Mouse (Mus musculus): ENCODE data around the gene Mlxip. TPM values are rescaled to one million over a fixed set of nuclear protein-coding genes. Genes with fewer than 3 reads are reported as not detected.

The Mlxip gene
- polyA plus RNA-seq, 1 experiment from 2014 or later, result 3.9 TPM

DNA sequence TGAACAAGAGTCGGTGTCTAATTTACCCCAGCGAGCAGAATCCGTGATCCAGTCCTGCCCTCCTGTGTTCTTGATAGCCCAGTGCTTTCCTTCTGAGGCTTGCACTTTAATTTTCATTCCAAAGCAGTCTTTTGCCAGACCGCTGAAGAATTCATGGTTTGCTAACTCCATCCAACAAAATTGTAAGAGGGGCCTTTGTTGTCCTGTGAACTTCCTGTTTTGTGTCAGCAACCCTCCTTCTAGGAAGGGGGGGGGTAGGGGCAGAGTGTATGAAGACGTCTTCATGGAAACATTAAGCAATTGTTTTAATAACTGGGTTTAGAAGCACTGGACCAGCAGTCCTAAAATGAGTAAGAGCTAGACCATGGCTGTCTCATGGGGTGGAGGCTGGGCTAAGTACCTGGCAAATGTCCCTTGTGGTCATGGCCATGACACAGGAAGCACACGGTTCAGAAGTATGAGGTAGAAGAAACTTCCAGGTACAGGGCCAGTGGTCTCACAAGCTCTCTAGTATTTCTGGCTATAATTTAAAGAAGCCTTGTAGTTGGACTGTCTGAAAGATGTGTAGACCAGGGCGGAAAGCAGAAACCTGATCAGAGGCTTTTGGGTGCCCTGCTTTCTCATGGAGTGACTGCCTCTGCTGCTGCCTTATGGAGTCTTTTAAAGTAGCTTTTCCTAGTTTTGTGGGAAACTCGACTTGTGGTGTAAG is 41.6 kb downstream of the Mlxip start:
- no peaks in the 10 kb centered on the region for H3K36me3 ChIP-seq (ENCODE audit: control insufficient read depth, insufficient read depth)
- no peak overlapping the region for H3K27ac ChIP-seq (ENCODE audit: low read length)
- no peaks in the 10 kb centered on the region for H3K27me3 ChIP-seq (ENCODE audit: control insufficient read depth, insufficient read depth, low read depth, low read length)
- H3K4me2 ChIP-seq (ENCODE audit: low read depth, low read length), result no peak overlapping the region
- no peaks in the 10 kb centered on the region for H3K9me3 ChIP-seq (replicated peaks; ENCODE audit: control insufficient read depth, low read length)
- WGBS (ENCODE audit: insufficient replicate concordance), result 41% methylated on average over 8 of the region's 8 CpGs
- no peak overlapping the region for H3K4me3 ChIP-seq (ENCODE audit: low read depth, low read length)
- H3K9ac ChIP-seq (ENCODE audit: low read depth, low read length), result no peak overlapping the region
- H3K4me1 ChIP-seq (ENCODE audit: control insufficient read depth, low read depth, low read length), result peaks cover 4% of the 10 kb centered on the region; the same call in 1 of the 2 replicates
- no peak for ATAC-seq (ENCODE audit: low read depth)

DNA sequence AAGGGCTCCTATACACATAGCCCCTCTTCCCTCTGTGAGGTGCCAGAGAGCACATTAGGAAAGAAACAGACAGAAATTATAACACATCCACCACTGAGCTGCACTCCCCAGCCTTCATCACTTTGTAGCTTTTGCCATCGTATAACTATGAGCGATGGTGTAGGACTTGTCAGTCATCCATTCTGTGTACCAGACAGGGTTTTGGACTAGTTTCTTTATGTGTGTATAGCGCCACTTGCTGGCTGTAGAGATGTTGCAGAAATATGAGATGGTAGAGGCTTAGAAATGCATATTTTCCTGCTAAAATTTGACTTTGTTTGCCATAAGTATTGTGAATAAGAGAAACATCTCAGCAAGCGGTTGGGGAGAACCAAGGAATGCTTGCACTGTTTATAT is 42.2 kb downstream of the Mlxip start:
- H3K9ac ChIP-seq (ENCODE audit: low read depth, low read length), result no peak overlapping the region
- no peak overlapping the region for H3K4me2 ChIP-seq (ENCODE audit: low read depth, low read length)
- H3K27ac ChIP-seq (ENCODE audit: low read length), result no peak overlapping the region
- ATAC-seq (ENCODE audit: low read depth), result no peak
- no peaks in the 10 kb centered on the region for H3K36me3 ChIP-seq (ENCODE audit: control insufficient read depth, insufficient read depth)
- no peaks in the 10 kb centered on the region for H3K27me3 ChIP-seq (ENCODE audit: control insufficient read depth, insufficient read depth, low read depth, low read length)
- peaks cover 4% of the 10 kb centered on the region; the same call in 1 of the 2 replicates for H3K4me1 ChIP-seq (ENCODE audit: control insufficient read depth, low read depth, low read length)
- 28% methylated on average over 4 of the region's 4 CpGs for WGBS (ENCODE audit: insufficient replicate concordance)
- H3K4me3 ChIP-seq (ENCODE audit: low read depth, low read length), result no peak overlapping the region
- no peaks in the 10 kb centered on the region for H3K9me3 ChIP-seq (replicated peaks; ENCODE audit: control insufficient read depth, low read length)

DNA sequence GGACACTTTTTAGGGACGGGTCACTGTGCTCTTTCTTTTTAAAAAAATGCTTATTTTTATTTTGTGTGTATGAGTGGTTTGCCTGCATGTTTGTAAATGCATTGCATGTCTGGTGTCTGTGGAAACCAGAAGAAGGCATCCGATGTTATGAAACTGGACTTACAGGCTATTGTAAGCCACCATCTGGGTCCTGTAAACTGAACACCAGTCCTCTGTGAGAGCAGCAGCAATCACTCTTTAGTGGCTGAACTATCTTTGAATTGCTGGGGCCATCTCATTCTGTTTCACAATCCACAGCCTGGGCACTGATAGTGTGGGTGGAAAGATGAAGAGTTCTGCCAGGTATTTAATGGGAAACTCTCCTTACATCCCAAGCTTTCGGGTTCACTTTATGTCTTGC is 43.8 kb downstream of the Mlxip start:
- ATAC-seq (ENCODE audit: low read depth), result no peak
- peaks cover 4% of the 10 kb centered on the region; the same call in 1 of the 2 replicates for H3K4me1 ChIP-seq (ENCODE audit: control insufficient read depth, low read depth, low read length)
- no peak overlapping the region for H3K4me2 ChIP-seq (ENCODE audit: low read depth, low read length)
- no peak overlapping the region for H3K9ac ChIP-seq (ENCODE audit: low read depth, low read length)
- H3K27me3 ChIP-seq (ENCODE audit: control insufficient read depth, insufficient read depth, low read depth, low read length), result no peaks in the 10 kb centered on the region
- H3K36me3 ChIP-seq (ENCODE audit: control insufficient read depth, insufficient read depth), result no peaks in the 10 kb centered on the region
- no peak overlapping the region for H3K4me3 ChIP-seq (ENCODE audit: low read depth, low read length)
- H3K9me3 ChIP-seq (replicated peaks; ENCODE audit: control insufficient read depth, low read length), result no peaks in the 10 kb centered on the region
- WGBS (ENCODE audit: insufficient replicate concordance), result 70% methylated on average over 3 of the region's 3 CpGs
- no peak overlapping the region for H3K27ac ChIP-seq (ENCODE audit: low read length)

DNA sequence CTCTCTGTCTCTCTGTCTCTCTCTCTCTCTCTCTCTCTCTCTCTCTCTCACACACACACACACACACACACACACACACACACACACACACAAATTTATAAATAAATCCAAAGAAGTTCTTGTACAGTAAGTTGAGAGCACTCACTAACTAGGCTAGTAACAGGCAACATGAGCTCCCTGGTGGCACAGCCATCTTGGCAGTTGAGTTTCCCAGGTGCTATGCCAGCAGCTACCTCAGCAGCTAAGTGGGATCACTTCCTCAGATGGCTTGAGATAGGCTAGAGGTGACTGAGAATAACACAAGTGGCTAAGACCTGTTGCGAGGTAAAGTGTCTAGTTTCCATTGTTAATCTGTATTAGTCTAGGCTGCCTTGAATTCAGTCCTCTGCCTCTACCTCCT is 44.7 kb downstream of the Mlxip start:
- Histone ChIP-seq H3K4me1 (ENCODE audit: control insufficient read depth, low read depth, low read length) (peaks cover 4% of the 10 kb centered on the region; the same call in 1 of the 2 replicates), H3K4me2 (ENCODE audit: low read depth, low read length) (no peak overlapping the region), H3K27ac (ENCODE audit: low read length) (no peak overlapping the region), H3K4me3 (ENCODE audit: low read depth, low read length) (no peak overlapping the region), H3K9me3 (replicated peaks; ENCODE audit: control insufficient read depth, low read length) (no peaks in the 10 kb centered on the region), H3K36me3 (ENCODE audit: control insufficient read depth, insufficient read depth) (no peaks in the 10 kb centered on the region), H3K27me3 (ENCODE audit: control insufficient read depth, insufficient read depth, low read depth, low read length) (no peaks in the 10 kb centered on the region), H3K9ac (ENCODE audit: low read depth, low read length) (no peak overlapping the region)
- WGBS (ENCODE audit: insufficient replicate concordance), result 81% methylated on average over 1 of the region's 1 CpGs
- ATAC-seq (ENCODE audit: low read depth), result no peak

DNA sequence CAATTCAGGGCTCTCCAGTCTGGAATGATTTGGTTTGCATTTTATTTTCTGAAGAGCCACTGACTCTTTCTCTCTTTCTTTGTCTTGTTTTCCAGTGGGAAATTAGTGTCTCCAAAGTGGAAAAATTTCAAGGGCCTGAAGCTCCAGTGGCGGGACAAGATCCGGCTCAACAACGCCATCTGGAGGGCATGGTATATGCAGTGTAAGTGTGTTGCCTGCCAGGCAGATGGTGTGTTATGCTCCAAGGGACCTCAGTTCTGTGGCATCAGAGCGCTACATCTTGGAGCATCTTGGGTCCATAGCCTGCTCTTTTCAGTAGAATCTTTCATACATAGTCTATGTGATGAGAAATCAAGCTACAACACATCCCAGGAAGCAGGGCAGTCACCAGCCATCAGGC is 45.3 kb downstream of the Mlxip start:
- Histone ChIP-seq H3K4me3 (ENCODE audit: low read depth, low read length) (no peak overlapping the region), H3K27ac (ENCODE audit: low read length) (no peak overlapping the region), H3K36me3 (ENCODE audit: control insufficient read depth, insufficient read depth) (no peaks in the 10 kb centered on the region), H3K4me1 (ENCODE audit: control insufficient read depth, low read depth, low read length) (peaks cover 4% of the 10 kb centered on the region; the same call in 1 of the 2 replicates), H3K4me2 (ENCODE audit: low read depth, low read length) (no peak overlapping the region), H3K27me3 (ENCODE audit: control insufficient read depth, insufficient read depth, low read depth, low read length) (no peaks in the 10 kb centered on the region), H3K9ac (ENCODE audit: low read depth, low read length) (no peak overlapping the region), H3K9me3 (replicated peaks; ENCODE audit: control insufficient read depth, low read length) (no peaks in the 10 kb centered on the region)
- ATAC-seq (ENCODE audit: low read depth), result no peak
- WGBS (ENCODE audit: insufficient replicate concordance), result 78% methylated on average over 4 of the region's 4 CpGs

DNA sequence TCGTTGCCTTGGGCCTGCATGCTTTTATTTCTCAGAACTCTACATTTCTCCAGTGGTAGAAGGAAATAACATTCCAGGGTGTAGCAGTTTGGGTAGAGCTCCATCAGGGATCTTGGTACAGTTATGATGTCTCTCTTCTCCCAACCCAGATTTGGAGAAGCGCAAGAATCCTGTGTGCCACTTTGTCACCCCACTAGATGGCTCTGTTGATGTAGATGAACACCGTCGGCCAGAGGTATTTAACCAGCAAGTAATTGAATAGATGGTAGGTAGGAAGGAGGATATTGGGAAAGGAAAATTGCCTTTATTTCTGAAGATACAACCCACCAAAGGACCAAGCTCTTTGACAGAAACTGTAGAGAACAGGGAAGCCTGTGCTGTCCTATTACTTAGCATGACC is 46.1 kb downstream of the Mlxip start:
- Histone ChIP-seq H3K9me3 (replicated peaks; ENCODE audit: control insufficient read depth, low read length) (no peaks in the 10 kb centered on the region), H3K36me3 (ENCODE audit: control insufficient read depth, insufficient read depth) (no peaks in the 10 kb centered on the region), H3K4me3 (ENCODE audit: low read depth, low read length) (no peak overlapping the region), H3K27ac (ENCODE audit: low read length) (no peak overlapping the region), H3K4me1 (ENCODE audit: control insufficient read depth, low read depth, low read length) (peaks cover 4% of the 10 kb centered on the region; the same call in 1 of the 2 replicates), H3K4me2 (ENCODE audit: low read depth, low read length) (no peak overlapping the region), H3K27me3 (ENCODE audit: control insufficient read depth, insufficient read depth, low read depth, low read length) (no peaks in the 10 kb centered on the region), H3K9ac (ENCODE audit: low read depth, low read length) (no peak overlapping the region)
- 67% methylated on average over 4 of the region's 4 CpGs for WGBS (ENCODE audit: insufficient replicate concordance)
- ATAC-seq (ENCODE audit: low read depth), result no peak

DNA sequence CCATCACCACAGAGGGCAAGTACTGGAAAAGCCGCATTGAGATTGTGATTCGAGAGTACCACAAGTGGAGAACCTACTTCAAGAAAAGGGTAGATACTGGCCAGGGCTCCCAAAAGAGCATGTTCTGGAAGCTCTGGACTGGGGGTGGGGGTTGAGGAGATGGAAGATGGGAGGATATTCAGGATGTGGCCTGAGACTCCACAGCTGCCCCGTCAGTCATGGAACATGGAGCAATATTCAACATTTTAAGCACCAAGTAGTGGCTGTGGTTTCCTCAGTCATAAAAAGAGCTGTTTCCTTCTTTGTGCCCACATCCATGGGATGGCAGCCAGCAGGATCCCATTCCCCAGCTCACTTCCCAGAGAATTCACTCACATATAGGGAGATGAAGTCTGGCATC is 47.7 kb downstream of the Mlxip start:
- H3K9ac ChIP-seq (ENCODE audit: low read depth, low read length), result no peak overlapping the region
- ATAC-seq (ENCODE audit: low read depth), result no peak
- H3K4me2 ChIP-seq (ENCODE audit: low read depth, low read length), result no peak overlapping the region
- no peaks in the 10 kb centered on the region for H3K9me3 ChIP-seq (replicated peaks; ENCODE audit: control insufficient read depth, low read length)
- no peak overlapping the region for H3K4me3 ChIP-seq (ENCODE audit: low read depth, low read length)
- 69% methylated on average over 3 of the region's 3 CpGs for WGBS (ENCODE audit: insufficient replicate concordance)
- H3K27me3 ChIP-seq (ENCODE audit: control insufficient read depth, insufficient read depth, low read depth, low read length), result no peaks in the 10 kb centered on the region
- no peak overlapping the region for H3K27ac ChIP-seq (ENCODE audit: low read length)
- no peaks in the 10 kb centered on the region for H3K36me3 ChIP-seq (ENCODE audit: control insufficient read depth, insufficient read depth)
- no peaks in the 10 kb centered on the region for H3K4me1 ChIP-seq (ENCODE audit: control insufficient read depth, low read depth, low read length)

DNA sequence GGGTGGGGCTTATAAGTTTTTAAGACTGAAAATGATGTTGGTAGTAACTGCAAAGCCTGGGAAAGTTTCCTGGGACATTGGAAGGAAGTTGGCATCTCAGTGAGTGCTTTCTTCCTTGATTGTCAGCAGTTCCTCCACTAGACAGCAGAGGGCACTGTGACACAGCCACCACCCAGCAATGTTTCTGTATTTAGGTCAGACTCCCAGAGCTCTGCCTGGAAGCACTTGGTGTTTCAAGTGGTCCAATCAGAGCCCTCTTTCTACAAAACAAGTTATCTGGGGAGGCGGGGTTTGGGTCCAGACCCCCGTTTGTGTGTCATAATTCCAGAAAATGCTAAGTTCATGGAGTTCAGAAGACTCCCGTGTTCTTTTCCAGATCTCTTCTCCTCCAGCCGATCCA is 49.5 kb downstream of the Mlxip start:
- no peak overlapping the region for H3K4me3 ChIP-seq (ENCODE audit: low read depth, low read length)
- H3K27me3 ChIP-seq (ENCODE audit: control insufficient read depth, insufficient read depth, low read depth, low read length), result no peaks in the 10 kb centered on the region
- no peak overlapping the region for H3K27ac ChIP-seq (ENCODE audit: low read length)
- H3K4me1 ChIP-seq (ENCODE audit: control insufficient read depth, low read depth, low read length), result no peaks in the 10 kb centered on the region
- WGBS (ENCODE audit: insufficient replicate concordance), result 46% methylated on average over 4 of the region's 4 CpGs
- H3K9ac ChIP-seq (ENCODE audit: low read depth, low read length), result no peak overlapping the region
- no peaks in the 10 kb centered on the region for H3K36me3 ChIP-seq (ENCODE audit: control insufficient read depth, insufficient read depth)
- ATAC-seq (ENCODE audit: low read depth), result no peak
- no peak overlapping the region for H3K4me2 ChIP-seq (ENCODE audit: low read depth, low read length)
- no peaks in the 10 kb centered on the region for H3K9me3 ChIP-seq (replicated peaks; ENCODE audit: control insufficient read depth, low read length)

DNA sequence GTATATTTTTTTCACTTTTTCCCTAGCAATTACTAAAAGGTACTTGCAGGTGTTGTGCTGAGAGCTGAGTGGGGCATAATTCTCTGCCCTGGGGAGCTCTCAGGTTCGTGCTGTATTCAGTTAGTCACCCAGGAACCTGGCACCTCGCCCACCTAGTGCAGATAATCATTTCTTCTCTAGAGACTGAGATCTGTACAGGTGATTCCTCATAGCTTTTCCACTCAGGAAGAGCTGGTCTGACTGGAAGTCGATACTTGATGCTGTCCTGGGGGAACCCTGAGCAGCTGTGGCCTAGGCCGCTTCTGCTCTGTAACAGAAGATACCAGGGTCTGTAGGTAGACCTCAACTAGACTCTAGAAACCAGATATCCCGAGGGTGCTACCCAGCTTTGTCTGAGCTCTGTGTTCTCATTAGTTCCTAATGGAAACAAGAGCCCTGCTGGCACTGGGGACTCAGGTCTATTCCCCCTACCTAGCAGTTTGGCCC is 50.3 kb downstream of the Mlxip start:
- WGBS (ENCODE audit: insufficient replicate concordance), result 74% methylated on average over 5 of the region's 5 CpGs
- no peaks in the 10 kb centered on the region for H3K9me3 ChIP-seq (replicated peaks; ENCODE audit: control insufficient read depth, low read length)
- H3K27ac ChIP-seq (ENCODE audit: low read length), result no peak overlapping the region
- H3K4me1 ChIP-seq (ENCODE audit: control insufficient read depth, low read depth, low read length), result no peaks in the 10 kb centered on the region
- ATAC-seq (ENCODE audit: low read depth), result no peak
- no peak overlapping the region for H3K4me3 ChIP-seq (ENCODE audit: low read depth, low read length)
- H3K27me3 ChIP-seq (ENCODE audit: control insufficient read depth, insufficient read depth, low read depth, low read length), result no peaks in the 10 kb centered on the region
- H3K4me2 ChIP-seq (ENCODE audit: low read depth, low read length), result no peak overlapping the region
- no peaks in the 10 kb centered on the region for H3K36me3 ChIP-seq (ENCODE audit: control insufficient read depth, insufficient read depth)
- no peak overlapping the region for H3K9ac ChIP-seq (ENCODE audit: low read depth, low read length)

Data from liver, embryonic 16.5 days (tissue).